Mouse (Mus musculus) adrenal gland, adult 2 months (tissue): ENCODE results near the gene Ccl24. TPM values are rescaled to one million over a fixed set of nuclear protein-coding genes. Genes with fewer than 3 reads are reported as not detected.

ENCODE experiments used
- DNase-seq: peaks from one replicate; pipeline ENCODE4 v3.0.0; 2021
- polyA plus RNA-seq: library from polyadenylated mRNA; depleted of rRNA; stranded (reverse); fragments of >200 nt; gene quantifications from 2 replicates; pipeline ENCODE4 v1.2.3, GENCODE M21; 2012; rRNA removed
- total RNA-seq, 2 experiments: library from RNA; stranded (reverse); gene quantifications; 2 replicates each; pipeline ENCODE4 v1.2.3; 2021

The Ccl24 gene
- total and polyA plus RNA-seq, 3 experiments = 0.88 to 2.0 (median 1.9) TPM

- DNase-seq = peak; percentile 100
Measured at GRCm38 (mm10) chr5:135544865-135545797, 27.7 kb downstream of the Ccl24 start, which contains the start of gene Hip1. Hip1 (minus strand) TSS chr5:135545120.

- DNase-seq = peak; percentile 28
Measured at GRCm38 (mm10) chr5:135544032-135544558, 28.8 kb downstream of the Ccl24 start.

- DNase-seq = no peak
Measured at GRCm38 (mm10) chr5:135537794-135538214, 35.0 kb downstream of the Ccl24 start.

- DNase-seq = peak; percentile 30
Measured at GRCm38 (mm10) chr5:135537326-135537725, 35.5 kb downstream of the Ccl24 start.

GRCm38 (mm10) chr5:135535867-135536266 is 37.0 kb downstream of the Ccl24 start:
- DNase-seq = no peak

GRCm38 (mm10) chr5:135533431-135533830 is 39.4 kb downstream of the Ccl24 start:
- peak; percentile 70 for DNase-seq

GRCm38 (mm10) chr5:135531306-135531845 is 41.5 kb downstream of the Ccl24 start:
- DNase-seq = peak; percentile 58

- no peak for DNase-seq
Measured at GRCm38 (mm10) chr5:135529964-135530363, 42.9 kb downstream of the Ccl24 start.

- no peak for DNase-seq
Measured at GRCm38 (mm10) chr5:135529310-135529709, 43.5 kb downstream of the Ccl24 start.

- no peak for DNase-seq
Measured at GRCm38 (mm10) chr5:135527986-135528385, 44.9 kb downstream of the Ccl24 start.

- DNase-seq = no peak
Measured at GRCm38 (mm10) chr5:135524660-135525560, 47.9 kb downstream of the Ccl24 start.

GRCm38 (mm10) chr5:135524087-135524486 is 48.8 kb downstream of the Ccl24 start:
- no peak for DNase-seq

- peak; percentile 89 for DNase-seq
Measured at GRCm38 (mm10) chr5:135522111-135522722, 50.6 kb downstream of the Ccl24 start.

Other genes with a start within 250 kb of the Ccl24 start
- not detected for gene Fkbp6, start 223.0 kb downstream of the Ccl24 start, total RNA-seq
- 0.08 TPM in 1 of 2 replicates, not detected in the other for gene Fkbp6, start 223.0 kb downstream of the Ccl24 start, polyA plus RNA-seq
- gene Trim50, start 219.8 kb downstream of the Ccl24 start, total RNA-seq = not detected
- 0.09 TPM in 1 of 2 replicates, not detected in the other for gene Trim50, start 219.8 kb downstream of the Ccl24 start, polyA plus RNA-seq
- gene Nsun5, start 203.1 kb downstream of the Ccl24 start, total RNA-seq = 10 to 100 TPM; 16.8 to 23.0 TPM
- gene Nsun5, start 203.1 kb downstream of the Ccl24 start, polyA plus RNA-seq = 34.1 and 35.0 TPM in 2 replicates
- 10 to 100 TPM; 18.7 to 23.3 TPM for gene Pom121, start 178.5 kb downstream of the Ccl24 start, total RNA-seq
- gene Pom121, start 178.5 kb downstream of the Ccl24 start, polyA plus RNA-seq = 32.7 and 36.3 TPM in 2 replicates
- gene Hip1, start 27.9 kb downstream of the Ccl24 start, total RNA-seq = 10 to 100 TPM; 17.2 to 26.7 TPM
- gene Hip1, start 27.9 kb downstream of the Ccl24 start, polyA plus RNA-seq = 19.4 and 20.5 TPM in 2 replicates
- not detected for gene Ccl26, start 9.5 kb downstream of the Ccl24 start, total RNA-seq
- gene Ccl26, start 9.5 kb downstream of the Ccl24 start, polyA plus RNA-seq = not detected in 2 replicates
- 10 to 100 TPM; 37.5 to 46.0 TPM for gene Rhbdd2, start 59.6 kb upstream of the Ccl24 start, total RNA-seq
- 58.3 and 75.0 TPM in 2 replicates for gene Rhbdd2, start 59.6 kb upstream of the Ccl24 start, polyA plus RNA-seq
- 100 to 1,000 TPM; 265 to 364 TPM for gene Por, start 97.0 kb upstream of the Ccl24 start, total RNA-seq
- 371 and 563 TPM in 2 replicates for gene Por, start 97.0 kb upstream of the Ccl24 start, polyA plus RNA-seq
- gene Tmem120a, start 171.4 kb upstream of the Ccl24 start, total RNA-seq = 10 to 100 TPM; 40.8 to 80.5 TPM
- gene Tmem120a, start 171.4 kb upstream of the Ccl24 start, polyA plus RNA-seq = 60.0 and 87.2 TPM in 2 replicates
- under 1 TPM; 0.32 to 0.52 TPM for gene Styxl1, start 205.3 kb upstream of the Ccl24 start, total RNA-seq
- gene Styxl1, start 205.3 kb upstream of the Ccl24 start, polyA plus RNA-seq = 0.29 and 0.48 TPM in 2 replicates
- gene Mdh2, start 205.4 kb upstream of the Ccl24 start, total RNA-seq = 100 to 1,000 TPM; 593 to 606 TPM
- 1,232 and 1,278 TPM in 2 replicates for gene Mdh2, start 205.4 kb upstream of the Ccl24 start, polyA plus RNA-seq
- gene Srrm3, start 233.8 kb upstream of the Ccl24 start, total RNA-seq = 1 to 10 TPM; 2.8 to 3.9 TPM
- gene Srrm3, start 233.8 kb upstream of the Ccl24 start, polyA plus RNA-seq = 3.0 and 3.6 TPM in 2 replicates